Mouse (Mus musculus) forebrain, embryonic 14.5 days (tissue): Measurements from ENCODE around the gene Srl. TPM values are rescaled to one million over a fixed set of nuclear protein-coding genes. Genes with fewer than 3 reads are reported as not detected.
"Not testable (repeated sequence)": the region's sequence is repeated elsewhere in the genome, so short reads cannot be mapped to it uniquely, and the experiment has no call there.

Source experiments
- ATAC-seq: fragments of 200-750 bp; cut with Nextera tagmentation; 2 replicates; pipeline ENCODE4 v1.8.0; 2017; ENCODE audit warnings: mild to moderate bottlenecking, moderate library complexity
- DNase-seq: peaks from one replicate; pipeline ENCODE4 v3.0.0-alpha.2; 2015; ENCODE audit warnings: low spot score
- H3K27ac ChIP-seq: fragments of 300-500 bp; sonication (generic); 2 replicates; pipeline ENCODE4 v1.5.1; 2014; ENCODE audit warnings: low read depth, mild to moderate bottlenecking, control low read depth, low read length, moderate library complexity
- H3K27me3 ChIP-seq: fragments of 300-500 bp; sonication (generic); replicated peaks from 2 replicates; pipeline ENCODE4 v1.6.1; 2014; ENCODE audit warnings: low read length, control low read depth, mixed read lengths; ENCODE audit not compliant: control insufficient read depth, insufficient read depth
- H3K36me3 ChIP-seq: fragments of 300-500 bp; sonication (generic); 2 replicates; pipeline ENCODE4 v1.6.1; 2014; ENCODE audit warnings: low read length, control low read depth; ENCODE audit not compliant: control insufficient read depth, insufficient read depth
- H3K4me1 ChIP-seq: fragments of 300-500 bp; sonication (generic); 2 replicates; pipeline ENCODE4 v1.6.1; 2014; ENCODE audit warnings: antibody characterized with exemption, low read length, control low read depth; ENCODE audit not compliant: control insufficient read depth, insufficient read depth
- H3K4me2 ChIP-seq: fragments of 300-500 bp; sonication (generic); 2 replicates; pipeline ENCODE4 v1.6.1; 2014; ENCODE audit warnings: mild to moderate bottlenecking, control low read depth, low read length
- H3K4me3 ChIP-seq: fragments of 300-500 bp; sonication (generic); 2 replicates; pipeline ENCODE4 v1.5.1; 2014; ENCODE audit warnings: low read depth, low read length, control low read depth
- H3K9ac ChIP-seq: fragments of 300-500 bp; sonication (generic); 2 replicates; pipeline ENCODE4 v1.6.1; 2014; ENCODE audit warnings: mild to moderate bottlenecking, low read length, control low read depth, moderate library complexity
- H3K9me3 ChIP-seq: fragments of 300-500 bp; sonication (generic); replicated peaks from 2 replicates; pipeline ENCODE4 v1.6.1; 2016; ENCODE audit warnings: low read length, control low read depth, mixed read lengths; ENCODE audit not compliant: control insufficient read depth
- WGBS: fragments of 180-500 bp; shearing (Covaris S2); extraction: QIAGEN DNeasy Blood & Tissue Kit; methylation state at CpG from one replicate; pipeline ENCODE4 v1.1.7; 2014; 5-methylcytosine and 5-hydroxymethylcytosine counted together
- polyA plus RNA-seq: library from polyadenylated mRNA; unstranded; fragments of >200 nt; fragmentation: Nextera tagmentation; extraction: Ambion mirVana; gene quantifications from 2 replicates; pipeline ENCODE4 v1.2.1, GENCODE M21; 2014

The Srl gene
- polyA plus RNA-seq, 1 experiment from 2014 or later: 34.1 TPM

- no peak overlapping the region for H3K4me2 ChIP-seq
- no peak overlapping the region for H3K27ac ChIP-seq
- no peak overlapping the region for H3K4me3 ChIP-seq
- 51% methylated on average over 3 of the region's 3 CpGs for WGBS
- H3K9ac ChIP-seq: no peak overlapping the region
- H3K27me3 ChIP-seq: no peaks in the 10 kb centered on the region
- ATAC-seq (no peak), DNase-seq (no peak)
- H3K4me1 ChIP-seq: no peaks in the 10 kb centered on the region; the same call in 1 of the 2 replicates
- no peaks in the 10 kb centered on the region for H3K9me3 ChIP-seq
- no peaks in the 10 kb centered on the region for H3K36me3 ChIP-seq
Observed at GRCm38 (mm10) chr16:4537616-4538358, 3.8 kb downstream of the Srl start.

GRCm38 (mm10) chr16:4527373-4527772 lies 14.2 kb downstream of the Srl start:
- not testable (repeated sequence) for H3K4me3 ChIP-seq, H3K27ac ChIP-seq, DNase-seq, ATAC-seq, H3K4me2 ChIP-seq, H3K4me1 ChIP-seq, H3K9ac ChIP-seq, H3K36me3 ChIP-seq, H3K9me3 ChIP-seq, H3K27me3 ChIP-seq
- WGBS: 93% methylated on average over 12 of the region's 12 CpGs

- Histone ChIP-seq H3K27me3 (no peaks in the 10 kb centered on the region), H3K27ac (no peak overlapping the region), H3K4me2 (no peak overlapping the region), H3K4me3 (no peak overlapping the region), H3K9me3 (no peaks in the 10 kb centered on the region), H3K4me1 (no peaks in the 10 kb centered on the region), H3K36me3 (no peaks in the 10 kb centered on the region), H3K9ac (no peak overlapping the region)
- ATAC-seq (no peak), DNase-seq (no peak)
- 81% methylated on average over 7 of the region's 7 CpGs for WGBS
Observed at GRCm38 (mm10) chr16:4523313-4524004, 18.2 kb downstream of the Srl start.

- Histone ChIP-seq H3K4me3 (no peak overlapping the region), H3K27ac (no peak overlapping the region), H3K4me1 (no peaks in the 10 kb centered on the region), H3K9me3 (no peaks in the 10 kb centered on the region), H3K9ac (no peak overlapping the region), H3K36me3 (no peaks in the 10 kb centered on the region), H3K27me3 (no peaks in the 10 kb centered on the region), H3K4me2 (no peak overlapping the region)
- ATAC-seq (no peak), DNase-seq (no peak)
- 50% methylated on average over 8 of the region's 8 CpGs for WGBS
Observed at GRCm38 (mm10) chr16:4522879-4523278, 18.7 kb downstream of the Srl start.

- ATAC-seq: no peak
- Histone ChIP-seq H3K36me3 (no peaks in the 10 kb centered on the region), H3K4me3 (no peak overlapping the region), H3K4me1 (no peaks in the 10 kb centered on the region), H3K9me3 (no peaks in the 10 kb centered on the region), H3K27me3 (no peaks in the 10 kb centered on the region), H3K27ac (no peak overlapping the region), H3K4me2 (no peak overlapping the region), H3K9ac (no peak overlapping the region)
- DNase-seq: no peak
- WGBS: 69% methylated on average over 5 of the region's 5 CpGs
Observed at GRCm38 (mm10) chr16:4521735-4522530, 19.7 kb downstream of the Srl start.

GRCm38 (mm10) chr16:4521074-4521667 lies 20.4 kb downstream of the Srl start:
- no peak overlapping the region for H3K9ac ChIP-seq
- 83% methylated on average over 4 of the region's 4 CpGs for WGBS
- no peak for ATAC-seq

GRCm38 (mm10) chr16:4520673-4521072 lies 20.9 kb downstream of the Srl start:
- 72% methylated on average over 8 of the region's 8 CpGs for WGBS
- Histone ChIP-seq H3K9ac (no peak overlapping the region), H3K27me3 (no peaks in the 10 kb centered on the region), H3K4me2 (no peak overlapping the region), H3K4me1 (no peaks in the 10 kb centered on the region), H3K27ac (no peak overlapping the region), H3K4me3 (no peak overlapping the region), H3K9me3 (no peaks in the 10 kb centered on the region), H3K36me3 (no peaks in the 10 kb centered on the region)
- DNase-seq (no peak), ATAC-seq (no peak)

More at GRCm38 (mm10) chr16:4521074-4521667, 20.4 kb downstream of the Srl start:
- Histone ChIP-seq H3K4me2 (no peak overlapping the region), H3K9me3 (no peaks in the 10 kb centered on the region), H3K4me1 (no peaks in the 10 kb centered on the region), H3K4me3 (no peak overlapping the region), H3K27me3 (no peaks in the 10 kb centered on the region), H3K27ac (no peak overlapping the region), H3K36me3 (no peaks in the 10 kb centered on the region)
- DNase-seq: no peak

- DNase-seq: no peak
- WGBS: 88% methylated on average over 2 of the region's 2 CpGs
- Histone ChIP-seq H3K4me3 (no peak overlapping the region), H3K9ac (no peak overlapping the region), H3K27me3 (no peaks in the 10 kb centered on the region), H3K9me3 (no peaks in the 10 kb centered on the region), H3K27ac (no peak overlapping the region), H3K36me3 (no peaks in the 10 kb centered on the region), H3K4me1 (no peaks in the 10 kb centered on the region), H3K4me2 (no peak overlapping the region)
- no peak for ATAC-seq
Observed at GRCm38 (mm10) chr16:4519825-4520224, 21.8 kb downstream of the Srl start.
